Mouse (Mus musculus) layer of hippocampus, postnatal 25 days (tissue): ENCODE data around the gene Mgat4b. TPM values are rescaled to one million over a fixed set of nuclear protein-coding genes. Genes with fewer than 3 reads are reported as not detected.

Experiments used
- DNase-seq, 2 experiments: peaks; one replicate each; pipeline ENCODE4 v3.0.0; 2022; ENCODE audit warnings: mixed read lengths in 2 of 2, low spot score in 1 of 2; ENCODE audit errors: extremely low spot score in 1 of 2
- total RNA-seq, 2 experiments: library from RNA; stranded (reverse); gene quantifications; 2 replicates each; pipeline ENCODE4 v1.2.3; 2021

Gene Mgat4b
- total RNA-seq, 2 experiments from 2014 or later, result 108 to 113 TPM

DNA sequence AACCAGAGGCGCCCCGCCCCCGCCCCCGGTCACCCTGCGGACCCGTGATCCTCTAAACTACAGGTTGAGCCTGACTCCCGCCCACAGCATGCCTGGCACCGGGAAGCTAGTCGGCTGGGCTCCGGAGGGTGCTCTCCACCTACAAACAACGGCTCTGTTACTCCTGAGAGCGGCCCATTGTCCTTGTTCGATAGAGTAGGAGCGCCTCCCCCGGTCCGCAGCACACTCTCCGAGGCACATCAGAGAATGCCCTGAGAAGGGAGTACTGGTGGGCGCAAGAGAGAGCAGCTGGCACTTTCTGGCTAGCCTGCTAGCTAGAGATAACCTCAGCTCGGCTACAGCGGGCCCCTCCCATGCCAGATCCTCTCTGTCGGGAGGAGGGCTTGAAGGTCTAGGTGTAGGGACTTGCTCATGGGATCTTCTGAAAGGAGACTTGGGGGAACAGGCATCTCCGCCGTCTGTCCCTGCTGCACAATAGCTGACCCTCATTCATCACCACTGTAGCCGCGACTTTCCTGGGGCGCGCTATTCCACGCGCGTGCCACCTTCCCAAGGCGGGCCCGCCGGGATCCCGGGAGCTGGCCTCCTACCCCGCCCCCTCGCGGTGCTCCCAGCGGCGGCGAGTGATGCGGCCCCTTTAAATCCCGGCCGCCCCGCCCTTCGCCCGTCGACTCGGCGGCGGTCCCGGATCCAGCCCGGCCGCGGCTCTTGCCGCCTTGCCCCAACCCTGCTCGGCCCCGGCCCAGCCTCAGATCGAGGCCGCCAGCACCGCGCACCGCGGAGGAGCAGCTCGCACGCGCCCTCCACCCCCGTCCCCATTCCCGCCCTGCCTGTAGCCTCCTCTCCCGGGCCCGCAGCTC lies 14.2 kb downstream of the Mgat4b start:
- DNase-seq, result peak; percentile 73 to 84

DNA sequence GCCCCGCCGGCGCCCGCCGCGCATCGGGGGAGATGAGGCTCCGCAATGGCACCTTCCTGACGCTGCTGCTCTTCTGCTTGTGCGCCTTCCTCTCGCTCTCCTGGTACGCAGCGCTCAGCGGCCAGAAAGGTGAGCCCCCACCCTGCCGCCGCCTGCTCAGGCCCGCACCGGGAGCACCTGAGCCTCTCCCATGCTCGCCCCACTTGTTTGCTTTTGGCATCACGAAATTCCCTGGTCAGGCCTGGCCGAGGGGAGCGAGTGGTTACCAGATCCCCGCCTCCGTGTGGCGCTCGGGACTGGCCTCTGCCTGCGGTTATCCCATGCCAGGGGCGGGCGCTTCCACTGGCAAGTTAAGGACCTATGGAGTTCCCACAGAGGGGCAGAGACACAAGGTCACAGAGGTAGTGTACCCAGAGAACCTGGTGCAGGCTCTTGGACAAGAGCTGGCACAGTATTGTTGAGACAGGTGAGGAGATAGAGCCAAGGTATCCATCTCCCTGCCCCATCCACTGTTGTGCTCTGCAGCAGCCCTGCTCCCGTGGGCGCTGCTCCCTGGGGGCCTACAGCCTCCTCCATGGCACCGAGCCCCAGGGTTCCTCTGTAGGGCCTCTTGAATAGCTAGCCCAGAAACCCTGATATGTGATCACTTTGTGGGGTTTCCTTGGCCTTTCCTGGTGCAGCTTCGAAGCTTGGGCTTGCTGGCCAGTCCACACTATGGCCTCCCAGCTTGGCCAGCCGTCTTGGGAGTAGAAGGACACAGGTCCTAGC lies 15.1 kb downstream of the Mgat4b start:
- peak in 1 of 2 experiments; percentile 48 for DNase-seq

DNA sequence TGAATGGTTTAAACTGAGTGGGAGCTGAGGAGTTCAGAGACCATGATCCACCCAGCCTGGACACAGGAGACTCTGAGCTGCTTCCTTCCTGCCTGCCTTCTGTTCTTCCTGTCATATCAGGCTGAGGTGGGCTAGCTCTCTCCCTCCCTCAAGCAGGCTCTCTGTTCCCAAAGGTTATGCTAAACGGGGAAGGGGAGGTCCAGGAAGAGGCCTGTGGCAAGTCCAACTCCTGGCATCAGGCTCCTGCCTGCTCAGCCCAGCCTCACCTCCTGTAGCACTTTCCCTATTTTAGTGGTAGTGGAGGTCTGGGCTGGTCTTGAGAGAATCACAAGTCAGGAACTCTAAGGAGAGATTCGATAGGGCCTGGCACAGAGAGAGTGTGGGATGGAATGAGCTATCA lies 15.7 kb downstream of the Mgat4b start:
- no peak for DNase-seq

DNA sequence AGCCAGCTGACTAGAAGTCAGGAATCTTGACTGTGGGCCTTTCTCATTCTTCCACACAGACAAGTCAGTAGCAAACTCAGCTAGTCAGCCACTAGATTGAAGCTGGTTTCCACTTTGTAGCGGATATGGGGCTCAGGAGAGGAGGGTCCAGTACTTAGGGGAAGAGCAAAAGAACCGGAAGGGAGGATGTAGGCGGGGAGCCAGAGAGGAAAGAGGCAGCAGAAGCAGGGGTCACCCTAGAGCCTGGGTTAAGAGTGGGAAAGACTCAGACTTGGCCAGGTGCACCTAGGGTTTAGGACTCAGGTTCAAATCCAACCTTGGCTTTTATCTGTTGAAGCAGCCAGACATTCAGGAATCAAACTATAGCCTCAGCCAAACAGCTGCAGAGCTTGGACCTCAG lies 16.5 kb downstream of the Mgat4b start:
- DNase-seq, result no peak

DNA sequence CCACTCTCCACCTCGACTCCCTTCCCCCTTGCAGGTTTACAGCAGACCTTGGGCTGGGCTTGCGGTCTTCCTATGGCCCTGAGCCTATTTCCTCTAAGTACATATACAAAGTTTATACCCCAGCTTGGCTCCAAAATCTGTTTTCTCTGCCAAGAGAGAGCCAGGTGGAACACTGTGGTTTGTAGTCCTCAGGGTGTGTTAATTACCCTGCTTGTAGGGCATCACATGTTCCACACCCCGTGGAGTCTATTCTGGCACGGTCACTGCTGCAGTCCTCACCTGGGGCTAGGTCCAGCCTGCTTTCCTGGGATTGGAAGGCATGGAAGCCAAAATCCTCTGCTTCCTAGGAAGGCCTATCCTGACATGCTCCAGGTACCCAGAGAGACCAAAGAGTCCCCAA lies 17.0 kb downstream of the Mgat4b start:
- no peak for DNase-seq

DNA sequence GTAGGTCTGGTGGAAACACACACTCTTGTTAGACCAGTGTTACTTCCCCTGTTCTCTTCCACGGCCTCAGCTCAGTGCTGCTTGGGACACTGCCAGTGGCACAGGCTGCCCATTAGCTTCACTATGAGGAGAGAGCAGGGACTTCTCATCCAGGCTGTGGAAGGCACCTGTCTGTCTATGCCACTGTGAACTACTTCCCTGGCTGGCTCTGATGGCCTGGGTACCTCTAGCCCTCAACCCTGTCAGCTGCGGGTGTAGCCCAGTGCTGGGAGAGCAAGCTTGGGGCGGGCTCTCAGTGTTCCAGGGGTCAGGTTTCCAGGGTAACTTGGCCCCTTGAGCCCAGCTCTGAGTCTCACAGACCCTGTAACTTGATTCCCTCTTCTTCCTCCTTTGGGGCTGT lies 18.1 kb downstream of the Mgat4b start:
- no peak for DNase-seq

DNA sequence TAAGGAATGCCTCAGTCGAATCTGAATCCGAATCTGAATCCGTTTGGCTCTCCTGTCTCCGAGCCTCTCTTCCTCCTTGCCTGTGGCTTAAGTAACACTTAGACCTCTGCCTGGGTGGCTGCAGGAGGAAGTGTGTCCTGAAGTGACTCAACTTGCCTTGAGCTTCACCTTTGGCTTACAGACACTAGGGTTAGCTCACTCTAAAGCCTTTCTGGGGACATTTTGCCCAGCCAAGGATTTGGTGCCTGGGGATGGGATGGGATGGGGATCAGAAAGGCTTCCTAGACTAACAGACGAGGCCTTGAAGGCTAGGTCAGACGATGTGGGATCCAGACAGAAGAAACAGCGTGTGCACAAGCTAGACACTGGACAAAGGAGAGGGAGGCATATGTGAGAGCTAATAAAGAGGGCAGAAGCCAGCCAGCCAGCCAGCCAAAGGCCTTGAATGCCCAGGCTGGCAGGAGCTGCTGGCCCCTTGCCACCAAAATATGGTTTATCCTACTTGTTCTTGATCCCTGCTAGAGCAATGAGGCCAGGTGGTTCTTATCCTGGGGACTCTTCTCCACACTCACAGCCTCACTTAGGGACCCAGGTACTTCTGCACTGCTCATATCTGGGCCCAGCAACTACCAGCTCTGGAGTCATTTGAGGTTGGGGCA lies 18.7 kb downstream of the Mgat4b start:
- DNase-seq, result no peak

DNA sequence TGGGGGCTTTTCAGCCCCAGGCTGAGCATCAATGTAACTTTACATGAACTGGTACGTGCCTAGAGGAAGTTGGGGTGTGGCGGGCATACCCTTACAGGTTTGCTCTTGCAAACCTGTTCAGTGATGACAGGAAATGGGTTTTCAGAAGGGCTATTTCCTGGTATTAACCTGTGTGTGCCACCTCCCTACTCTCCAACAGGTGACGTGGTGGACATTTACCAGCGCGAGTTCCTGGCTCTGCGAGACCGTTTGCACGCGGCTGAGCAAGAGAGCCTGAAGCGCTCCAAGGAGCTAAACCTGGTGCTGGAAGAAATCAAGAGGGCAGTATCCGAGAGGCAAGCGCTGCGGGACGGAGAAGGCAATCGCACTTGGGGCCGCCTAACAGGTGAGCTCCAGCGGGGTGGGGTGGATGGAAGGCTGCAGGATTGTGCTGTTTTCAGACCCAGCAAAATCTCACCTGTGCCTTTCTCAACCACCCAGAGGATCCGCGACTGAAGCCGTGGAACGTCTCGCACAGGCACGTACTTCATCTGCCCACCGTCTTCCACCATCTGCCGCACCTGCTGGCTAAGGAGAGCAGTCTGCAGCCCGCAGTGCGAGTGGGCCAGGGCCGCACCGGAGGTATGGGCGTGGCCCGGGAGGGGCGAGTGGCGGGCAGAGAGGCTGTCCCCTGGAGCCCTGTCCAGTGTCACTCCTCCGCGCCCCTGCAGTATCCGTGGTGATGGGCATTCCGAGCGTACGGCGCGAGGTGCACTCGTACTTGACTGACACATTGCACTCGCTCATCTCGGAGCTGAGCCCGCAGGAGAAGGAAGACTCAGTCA lies 20.0 kb downstream of the Mgat4b start:
- DNase-seq, result no peak

DNA sequence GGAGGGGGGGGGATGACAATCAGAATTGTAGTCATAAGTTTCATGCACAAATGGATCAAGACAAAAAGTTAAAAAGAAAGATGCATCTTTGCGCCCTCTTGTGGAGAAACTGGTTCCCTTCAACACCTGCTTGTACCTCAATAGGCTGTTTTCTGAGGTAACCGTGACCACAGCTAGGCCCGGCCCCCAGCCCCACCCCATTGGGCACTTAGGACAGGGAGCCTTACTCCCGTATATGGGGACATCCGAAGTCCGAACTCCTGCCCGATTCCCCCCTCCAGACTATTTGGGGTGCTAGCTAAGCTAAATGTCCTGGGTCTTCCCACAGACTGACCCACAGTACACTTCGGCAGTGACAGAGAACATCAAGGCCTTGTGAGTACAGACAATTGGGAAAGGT lies 20.7 kb downstream of the Mgat4b start:
- peak in 1 of 2 experiments; percentile 58 for DNase-seq

DNA sequence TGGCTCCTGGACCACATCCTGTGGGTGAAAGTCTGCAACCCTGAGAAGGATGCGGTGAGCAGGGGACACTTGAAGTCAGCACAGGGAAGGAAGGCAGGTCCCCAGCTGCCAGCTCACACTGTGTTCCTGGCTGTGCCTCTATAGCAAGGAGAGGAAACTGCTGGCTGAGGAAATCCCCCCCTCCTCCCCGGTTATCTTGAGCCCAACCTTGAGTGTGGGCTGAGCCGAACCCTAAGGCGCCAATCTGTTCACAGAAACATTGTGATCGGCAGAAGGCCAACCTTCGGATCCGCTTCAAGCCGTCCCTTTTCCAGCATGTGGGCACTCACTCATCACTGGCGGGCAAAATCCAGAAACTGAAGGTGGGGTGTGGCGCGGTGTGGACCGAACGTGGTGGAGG lies 22.3 kb downstream of the Mgat4b start:
- DNase-seq, result no peak

DNA sequence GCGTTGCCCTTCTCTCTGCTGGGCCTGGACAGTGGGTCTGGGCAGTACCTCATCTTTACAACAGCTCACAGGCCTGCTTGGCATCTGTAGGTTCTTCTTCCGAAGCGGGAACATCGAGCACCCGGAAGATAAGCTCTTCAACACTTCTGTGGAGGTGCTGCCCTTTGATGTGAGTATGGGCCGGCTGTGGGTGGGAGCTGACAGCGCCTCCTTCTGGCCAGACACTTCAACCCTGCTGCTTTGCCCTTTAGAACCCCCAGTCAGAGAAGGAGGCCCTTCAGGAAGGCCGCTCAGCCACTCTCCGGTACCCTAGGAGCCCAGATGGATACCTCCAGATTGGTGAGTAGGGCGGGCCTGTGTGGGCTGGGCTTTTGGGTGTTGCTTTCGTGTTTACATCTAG lies 23.3 kb downstream of the Mgat4b start:
- no peak for DNase-seq

DNA sequence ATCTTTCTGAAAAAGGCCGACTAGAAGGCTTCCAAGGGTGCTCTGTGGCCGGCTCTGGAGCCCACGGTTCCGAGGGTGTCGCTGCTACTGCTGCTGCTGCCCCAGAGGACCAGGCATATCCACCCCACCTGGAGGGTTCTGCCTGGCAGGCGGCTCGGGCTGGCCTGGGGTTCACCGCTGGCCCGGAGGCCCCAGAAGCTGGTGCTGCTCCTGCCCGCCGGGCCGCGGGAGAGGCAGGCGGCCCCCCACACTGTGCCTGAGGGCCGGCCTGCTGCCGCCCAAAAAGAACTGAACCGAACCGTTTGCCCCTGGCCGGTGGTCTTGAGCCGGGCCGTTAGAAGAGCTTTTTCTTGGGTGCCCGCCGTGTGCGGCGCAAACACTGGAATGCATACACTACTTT lies 23.9 kb downstream of the Mgat4b start:
- DNase-seq, result no peak

DNA sequence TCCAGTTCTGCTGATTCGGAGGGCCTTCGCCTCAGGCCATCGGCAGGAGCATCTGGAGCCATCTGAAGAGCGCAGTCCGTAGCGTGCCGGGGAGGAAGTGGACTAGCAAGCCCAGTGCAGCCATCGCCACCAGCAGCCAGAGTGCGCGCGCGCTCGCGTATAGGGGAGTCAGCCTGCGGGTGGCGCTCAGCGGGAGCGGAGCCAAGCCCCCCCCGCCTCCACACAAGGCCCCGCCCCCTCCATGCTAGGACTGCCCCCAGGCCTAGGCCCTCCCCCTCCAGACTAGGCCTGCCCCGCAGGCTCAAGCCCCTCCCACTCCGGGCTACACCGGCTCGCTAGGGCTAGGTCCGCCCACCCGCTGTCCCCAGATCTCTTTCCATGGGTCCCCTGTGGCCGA lies 25.8 kb downstream of the Mgat4b start:
- peak in 1 of 2 experiments; percentile 76 for DNase-seq

DNA sequence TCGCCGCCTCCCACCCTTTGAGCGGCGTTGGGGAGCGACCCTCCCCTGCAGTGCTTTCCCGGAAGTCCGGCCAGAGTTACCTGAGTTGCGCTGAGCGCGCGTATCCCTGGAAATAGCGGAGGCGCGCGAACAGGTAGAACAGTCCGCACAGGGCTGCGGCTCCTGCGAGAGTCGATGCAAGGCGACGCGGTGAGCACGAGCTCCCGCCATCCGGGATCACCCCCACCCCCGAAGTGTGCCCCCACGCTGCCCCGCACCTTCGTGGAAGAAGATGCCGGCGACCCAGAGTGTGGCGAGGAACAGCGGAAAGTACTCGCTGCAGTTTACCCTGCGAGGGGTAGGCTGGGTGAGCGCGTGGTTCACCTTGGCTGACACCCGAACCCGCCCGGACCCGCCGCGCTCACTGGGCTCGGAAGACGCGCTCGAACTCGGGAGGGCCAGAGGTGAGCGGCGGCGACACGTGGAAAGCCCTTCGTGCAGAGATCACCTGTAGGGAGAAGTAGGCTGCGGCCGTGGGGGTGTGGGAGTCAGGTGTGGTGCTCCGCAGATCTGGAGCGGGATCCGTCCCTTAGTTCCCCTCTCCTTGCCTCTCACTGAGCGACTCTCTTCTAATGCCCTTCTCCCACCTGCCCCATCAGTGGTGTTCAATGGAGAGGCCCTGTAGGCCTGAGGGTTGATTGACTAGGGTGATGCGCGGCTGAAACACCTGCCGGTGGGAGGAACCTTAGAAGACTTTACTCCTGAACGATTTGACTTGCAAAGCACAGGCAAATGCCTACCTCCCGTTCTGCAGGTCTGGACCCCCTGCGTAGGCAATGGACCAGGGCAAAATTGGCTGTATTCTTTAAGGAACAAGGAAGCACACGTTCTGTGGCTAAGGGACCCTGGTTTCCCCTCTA lies 26.5 kb downstream of the Mgat4b start:
- no peak for DNase-seq

DNA sequence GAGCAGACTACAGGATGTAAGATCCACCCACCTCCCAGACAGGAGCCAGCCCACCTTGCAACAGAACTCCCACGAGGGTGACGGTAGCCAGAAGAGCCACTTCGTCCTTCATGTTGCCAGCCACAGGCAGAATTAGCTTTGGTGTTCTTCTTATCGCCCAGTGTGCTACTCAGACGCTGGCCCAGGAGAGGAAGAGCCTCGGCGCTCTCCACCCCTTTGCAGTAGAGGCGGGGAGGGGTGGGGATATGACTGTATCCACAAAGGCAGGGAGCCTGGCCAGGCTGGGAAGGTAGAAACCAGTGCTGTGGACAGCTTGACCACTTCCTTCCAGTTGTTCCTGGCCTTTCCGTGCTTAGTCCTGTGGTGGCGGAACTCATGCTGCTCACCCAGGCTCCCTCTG lies 27.6 kb downstream of the Mgat4b start, which contains the start of gene Ltc4s:
TSS of gene Ltc4s (minus strand) at position 293 of the 400 bp plus-strand sequence.
- DNase-seq, result no peak

DNA sequence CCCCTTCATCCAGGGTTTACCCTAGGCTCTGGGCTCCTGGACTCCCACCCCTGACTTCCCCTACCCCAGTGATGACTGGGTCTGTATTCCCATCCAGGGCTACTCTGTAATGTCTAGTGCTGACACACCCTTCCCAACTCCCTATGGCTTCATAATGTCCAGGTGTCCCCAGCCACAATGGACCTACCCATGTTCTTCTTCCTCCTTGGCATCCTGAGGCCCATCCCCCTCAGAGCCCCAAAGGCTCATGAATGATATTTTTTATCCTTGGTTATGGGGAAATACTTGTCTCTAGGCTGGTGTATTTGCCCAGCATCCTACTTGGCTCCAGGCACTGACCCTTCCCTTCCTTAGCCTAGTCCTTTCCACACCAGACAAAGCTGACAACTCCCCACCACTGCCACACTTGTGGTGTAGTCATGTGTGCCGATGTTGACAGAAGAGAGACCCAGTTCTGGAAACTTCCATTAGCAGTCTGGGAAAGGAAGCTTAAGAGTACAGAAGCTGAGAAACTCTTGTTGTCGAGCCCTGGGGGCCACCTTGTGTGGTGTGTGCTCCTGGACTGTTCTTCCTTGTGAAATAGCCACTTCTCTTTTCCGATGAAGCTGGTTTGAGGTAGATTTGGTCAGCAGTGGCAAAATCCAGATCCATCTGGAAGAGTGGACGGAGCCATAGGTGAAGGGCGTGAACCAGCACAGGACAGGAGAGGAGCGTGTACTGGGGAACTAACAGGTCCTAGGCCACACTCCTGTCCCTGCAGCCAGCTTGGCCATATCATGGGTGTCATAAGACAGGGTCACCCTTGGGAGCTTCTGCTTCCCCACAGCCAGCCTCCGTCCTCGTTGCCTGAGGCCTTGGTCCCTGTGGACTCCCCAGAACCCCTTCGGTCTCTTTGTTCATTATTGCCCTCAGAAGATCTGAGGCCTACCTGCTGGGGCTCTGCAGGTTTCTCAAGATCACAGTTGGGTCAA lies 28.4 kb downstream of the Mgat4b start:
- no peak for DNase-seq

DNA sequence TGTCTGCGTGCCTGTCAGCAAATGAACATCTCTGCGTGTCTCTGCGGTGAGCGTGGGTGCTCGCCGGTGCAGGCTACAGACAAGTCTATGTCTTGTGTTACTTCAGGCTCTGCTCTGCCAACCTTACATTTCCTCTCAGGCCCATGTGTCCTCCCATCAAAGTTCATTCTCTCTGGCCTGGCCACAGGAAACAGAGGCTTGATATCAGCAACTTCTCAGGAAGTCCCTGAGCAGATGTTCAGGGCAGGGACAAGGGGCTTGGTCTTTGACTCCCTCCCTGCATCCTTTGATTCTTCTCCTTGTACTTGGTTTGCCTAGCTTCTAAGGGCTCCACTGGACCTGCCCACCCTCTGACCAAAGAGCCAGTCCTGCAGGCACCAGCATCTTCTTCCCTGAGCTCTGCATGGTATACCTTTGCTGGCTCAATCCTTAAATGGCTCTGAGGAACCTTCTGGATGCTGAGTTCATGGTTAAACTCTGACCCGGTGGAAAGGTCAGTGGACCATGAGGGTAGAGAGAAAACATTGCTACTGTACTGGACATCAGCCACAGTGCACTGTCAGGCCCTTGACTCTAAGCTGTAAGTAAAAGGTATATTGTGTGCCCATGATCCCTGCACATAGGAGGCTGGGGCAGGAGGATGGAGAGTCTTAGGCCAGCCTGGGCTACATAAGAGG lies 29.7 kb downstream of the Mgat4b start:
- no peak for DNase-seq

DNA sequence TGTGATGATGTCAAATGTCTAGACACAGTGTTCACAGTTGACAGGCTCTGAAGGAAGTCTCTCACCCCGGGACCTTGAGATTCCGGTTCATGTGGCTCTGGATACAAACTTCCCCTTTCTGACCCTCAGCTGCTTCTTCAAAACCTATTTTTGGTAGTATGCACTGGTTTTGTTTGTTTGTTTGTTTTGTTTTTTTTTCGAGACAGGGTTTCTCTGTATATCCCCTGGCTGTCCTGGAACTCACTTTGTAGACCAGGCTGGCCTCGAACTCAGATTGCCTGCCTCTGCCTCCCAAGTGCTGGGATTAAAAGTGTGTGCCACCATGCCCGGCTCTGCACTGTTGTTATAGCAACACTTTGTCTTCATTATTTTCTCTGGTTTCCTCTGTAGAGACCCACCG lies 33.2 kb downstream of the Mgat4b start:
- DNase-seq, result no peak
